Mouse (Mus musculus) forebrain, embryonic 12.5 days (tissue): ENCODE measurements around the gene Hes7. TPM values are rescaled to one million over a fixed set of nuclear protein-coding genes. Genes with fewer than 3 reads are reported as not detected.

Source experiments
- ATAC-seq: fragments of 200-750 bp; cut with Nextera tagmentation; 2 replicates; pipeline ENCODE4 v1.8.0; 2017; ENCODE audit warnings: moderate TSS enrichment; ENCODE audit not compliant: low FRiP score
- H3K27ac ChIP-seq: fragments of 300-500 bp; sonication (generic); 2 replicates; pipeline ENCODE4 v1.5.1; 2016; ENCODE audit warnings: mild to moderate bottlenecking
- H3K27me3 ChIP-seq: fragments of 300-500 bp; sonication (generic); 2 replicates; pipeline ENCODE4 v1.6.1; 2016; ENCODE audit warnings: mild to moderate bottlenecking
- H3K36me3 ChIP-seq: fragments of 300-500 bp; sonication (generic); replicated peaks from 2 replicates; pipeline ENCODE4 v1.6.1; 2016; ENCODE audit warnings: mild to moderate bottlenecking
- H3K4me1 ChIP-seq: fragments of 300-500 bp; sonication (generic); 2 replicates; pipeline ENCODE4 v1.6.1; 2016
- H3K4me2 ChIP-seq: fragments of 300-500 bp; sonication (generic); 2 replicates; pipeline ENCODE4 v1.6.1; 2016; ENCODE audit warnings: mild to moderate bottlenecking, moderate library complexity
- H3K4me3 ChIP-seq: fragments of 300-500 bp; sonication (generic); replicated peaks from 2 replicates; pipeline ENCODE4 v1.5.1; 2016; ENCODE audit warnings: mild to moderate bottlenecking
- H3K9ac ChIP-seq: fragments of 300-500 bp; sonication (generic); 2 replicates; pipeline ENCODE4 v1.6.1; 2016; ENCODE audit warnings: mild to moderate bottlenecking
- H3K9me3 ChIP-seq: fragments of 300-500 bp; sonication (generic); 2 replicates; pipeline ENCODE4 v1.6.1; 2016
- WGBS: fragments of 180-500 bp; shearing (Covaris S2); methylation state at CpG from one replicate; pipeline ENCODE4 v1.1.7; 2016; 5-methylcytosine and 5-hydroxymethylcytosine counted together
- polyA plus RNA-seq: library from polyadenylated mRNA; unstranded; fragments of >200 nt; fragmentation: Nextera tagmentation; extraction: Ambion mirVana; gene quantifications from 2 replicates; pipeline ENCODE4 v1.2.1, GENCODE M21; 2016

The Hes7 gene
- polyA plus RNA-seq, 1 experiment from 2014 or later: 0.43 TPM

- Histone ChIP-seq H3K27me3 (no peaks in the 10 kb centered on the region), H3K4me2 (no peak overlapping the region), H3K9ac (no peak overlapping the region), H3K4me3 (no peak overlapping the region), H3K9me3 (no peaks in the 10 kb centered on the region), H3K36me3 (peaks cover 87% of the 10 kb centered on the region), H3K4me1 (peaks cover 5% of the 10 kb centered on the region), H3K27ac (no peak overlapping the region)
- 89% methylated on average over 2 of the region's 2 CpGs for WGBS
- ATAC-seq: no peak
Measured at GRCm38 (mm10) chr11:69105796-69106195, 14.4 kb upstream of the Hes7 start.

- Histone ChIP-seq H3K9ac (no peak overlapping the region), H3K4me1 (peaks cover 1% of the 10 kb centered on the region; the same call in 1 of the 2 replicates), H3K36me3 (peaks cover 82% of the 10 kb centered on the region), H3K27me3 (no peaks in the 10 kb centered on the region), H3K9me3 (no peaks in the 10 kb centered on the region), H3K4me3 (no peak overlapping the region), H3K4me2 (no peak overlapping the region), H3K27ac (no peak overlapping the region)
- ATAC-seq: no peak
- WGBS: 93% methylated on average over 11 of the region's 11 CpGs
Measured at GRCm38 (mm10) chr11:69106299-69106698, 13.9 kb upstream of the Hes7 start.

- no peak overlapping the region for H3K4me2 ChIP-seq
- H3K9ac ChIP-seq: peak overlapping the region; percentile 12; the same call in 1 of the 2 replicates
- peaks cover 3% of the 10 kb centered on the region; the same call in 1 of the 2 replicates for H3K27me3 ChIP-seq
- no peak overlapping the region for H3K27ac ChIP-seq
- no peak for ATAC-seq
- WGBS: 78% methylated on average over 11 of the region's 11 CpGs
- H3K4me1 ChIP-seq: peaks cover 7% of the 10 kb centered on the region
- H3K9me3 ChIP-seq: no peaks in the 10 kb centered on the region
- no peak overlapping the region for H3K4me3 ChIP-seq
- peaks cover 77% of the 10 kb centered on the region for H3K36me3 ChIP-seq
Measured at GRCm38 (mm10) chr11:69106842-69107241, 13.4 kb upstream of the Hes7 start.

- no peak overlapping the region for H3K4me2 ChIP-seq
- no peak overlapping the region for H3K27ac ChIP-seq
- peaks cover 68% of the 10 kb centered on the region for H3K36me3 ChIP-seq
- H3K4me1 ChIP-seq: peaks cover 7% of the 10 kb centered on the region
- no peak for ATAC-seq
- H3K9ac ChIP-seq: no peak overlapping the region
- no peaks in the 10 kb centered on the region for H3K9me3 ChIP-seq
- no peak overlapping the region for H3K4me3 ChIP-seq
- 88% methylated on average over 11 of the region's 11 CpGs for WGBS
- peaks cover 11% of the 10 kb centered on the region for H3K27me3 ChIP-seq
Measured at GRCm38 (mm10) chr11:69107676-69108075, 12.5 kb upstream of the Hes7 start.

- Histone ChIP-seq H3K9me3 (no peaks in the 10 kb centered on the region), H3K4me1 (peaks cover 7% of the 10 kb centered on the region), H3K9ac (no peak overlapping the region), H3K4me3 (no peak overlapping the region), H3K27ac (no peak overlapping the region), H3K4me2 (no peak overlapping the region), H3K27me3 (peaks cover 16% of the 10 kb centered on the region), H3K36me3 (peaks cover 63% of the 10 kb centered on the region)
- ATAC-seq: no peak
- 93% methylated on average over 9 of the region's 9 CpGs for WGBS
Measured at GRCm38 (mm10) chr11:69108223-69108622, 12.0 kb upstream of the Hes7 start.

GRCm38 (mm10) chr11:69109032-69109900 is 10.9 kb upstream of the Hes7 start:
- no peaks in the 10 kb centered on the region for H3K9me3 ChIP-seq
- no peak overlapping the region for H3K27ac ChIP-seq
- no peak overlapping the region for H3K4me2 ChIP-seq
- peaks cover 17% of the 10 kb centered on the region for H3K27me3 ChIP-seq
- H3K9ac ChIP-seq: no peak overlapping the region
- peaks cover 52% of the 10 kb centered on the region for H3K36me3 ChIP-seq
- 0 out of 2 replicates have a peak overlapping the region, but pooled peaks have one; percentile 42 for H3K4me3 ChIP-seq
- WGBS: 79% methylated on average over 13 of the region's 13 CpGs
- peaks cover 7% of the 10 kb centered on the region for H3K4me1 ChIP-seq
- ATAC-seq: no peak

GRCm38 (mm10) chr11:69110319-69111046 is 9.7 kb upstream of the Hes7 start:
- peak; percentile 72 for ATAC-seq
- Histone ChIP-seq H3K27ac (peak overlapping the region; percentile 31; the same call in 1 of the 2 replicates), H3K4me1 (peaks cover 7% of the 10 kb centered on the region), H3K4me2 (peak overlapping the region; percentile 52), H3K9ac (peak overlapping the region; percentile 36), H3K36me3 (peaks cover 40% of the 10 kb centered on the region), H3K4me3 (peak overlapping the region; percentile 42), H3K27me3 (peaks cover 22% of the 10 kb centered on the region), H3K9me3 (no peaks in the 10 kb centered on the region)
- WGBS: under 1% methylated on average over 30 of the region's 30 CpGs

- peak overlapping the region; percentile 52 for H3K4me2 ChIP-seq
- peaks cover 7% of the 10 kb centered on the region for H3K4me1 ChIP-seq
- 6% methylated on average over 21 of the region's 21 CpGs for WGBS
- no peak overlapping the region for H3K27ac ChIP-seq
- H3K36me3 ChIP-seq: peaks cover 33% of the 10 kb centered on the region
- H3K27me3 ChIP-seq: peaks cover 30% of the 10 kb centered on the region
- ATAC-seq: no peak
- no peaks in the 10 kb centered on the region for H3K9me3 ChIP-seq
- peak overlapping the region; percentile 36 for H3K9ac ChIP-seq
- H3K4me3 ChIP-seq: peak overlapping the region; percentile 42
Measured at GRCm38 (mm10) chr11:69111051-69111810, 9.0 kb upstream of the Hes7 start.

GRCm38 (mm10) chr11:69111865-69112264 is 8.3 kb upstream of the Hes7 start:
- Histone ChIP-seq H3K9me3 (no peaks in the 10 kb centered on the region), H3K27me3 (peaks cover 36% of the 10 kb centered on the region), H3K4me2 (peak overlapping the region; percentile 52; the same call in 1 of the 2 replicates), H3K36me3 (peaks cover 26% of the 10 kb centered on the region), H3K9ac (no peak overlapping the region), H3K4me3 (no peak overlapping the region), H3K27ac (no peak overlapping the region), H3K4me1 (peaks cover 10% of the 10 kb centered on the region)
- WGBS: 69% methylated on average over 4 of the region's 4 CpGs
- no peak for ATAC-seq

GRCm38 (mm10) chr11:69114018-69114417 is 6.2 kb upstream of the Hes7 start:
- Histone ChIP-seq H3K4me2 (no peak overlapping the region), H3K27ac (no peak overlapping the region), H3K4me3 (no peak overlapping the region), H3K9me3 (no peaks in the 10 kb centered on the region), H3K4me1 (peaks cover 17% of the 10 kb centered on the region), H3K36me3 (peaks cover 5% of the 10 kb centered on the region), H3K27me3 (peaks cover 36% of the 10 kb centered on the region), H3K9ac (no peak overlapping the region)
- WGBS: 69% methylated on average over 3 of the region's 3 CpGs
- ATAC-seq: no peak

GRCm38 (mm10) chr11:69114621-69115020 is 5.6 kb upstream of the Hes7 start:
- no peak overlapping the region for H3K9ac ChIP-seq
- WGBS: 76% methylated on average over 3 of the region's 3 CpGs
- no peak for ATAC-seq
- no peak overlapping the region for H3K27ac ChIP-seq
- H3K4me1 ChIP-seq: peaks cover 23% of the 10 kb centered on the region
- no peaks in the 10 kb centered on the region for H3K36me3 ChIP-seq
- H3K4me3 ChIP-seq: no peak overlapping the region
- H3K9me3 ChIP-seq: no peaks in the 10 kb centered on the region
- H3K4me2 ChIP-seq: no peak overlapping the region
- peaks cover 41% of the 10 kb centered on the region for H3K27me3 ChIP-seq

GRCm38 (mm10) chr11:69116843-69117242 is 3.4 kb upstream of the Hes7 start:
- H3K4me3 ChIP-seq: 0 out of 2 replicates have a peak overlapping the region, but pooled peaks have one; percentile 79
- no peak for ATAC-seq
- H3K36me3 ChIP-seq: no peaks in the 10 kb centered on the region
- 57% methylated on average over 5 of the region's 5 CpGs for WGBS
- H3K4me2 ChIP-seq: peak overlapping the region; percentile 91
- peaks cover 51% of the 10 kb centered on the region for H3K27me3 ChIP-seq
- no peak overlapping the region for H3K9ac ChIP-seq
- H3K9me3 ChIP-seq: no peaks in the 10 kb centered on the region
- peaks cover 38% of the 10 kb centered on the region for H3K4me1 ChIP-seq
- no peak overlapping the region for H3K27ac ChIP-seq
